Mouse (Mus musculus): ENCODE measurements around the gene Dapk3.
A peak's percentile ranks its signal among the peaks of the same experiment; 100 is the strongest.

Dapk3 gene

DNA sequence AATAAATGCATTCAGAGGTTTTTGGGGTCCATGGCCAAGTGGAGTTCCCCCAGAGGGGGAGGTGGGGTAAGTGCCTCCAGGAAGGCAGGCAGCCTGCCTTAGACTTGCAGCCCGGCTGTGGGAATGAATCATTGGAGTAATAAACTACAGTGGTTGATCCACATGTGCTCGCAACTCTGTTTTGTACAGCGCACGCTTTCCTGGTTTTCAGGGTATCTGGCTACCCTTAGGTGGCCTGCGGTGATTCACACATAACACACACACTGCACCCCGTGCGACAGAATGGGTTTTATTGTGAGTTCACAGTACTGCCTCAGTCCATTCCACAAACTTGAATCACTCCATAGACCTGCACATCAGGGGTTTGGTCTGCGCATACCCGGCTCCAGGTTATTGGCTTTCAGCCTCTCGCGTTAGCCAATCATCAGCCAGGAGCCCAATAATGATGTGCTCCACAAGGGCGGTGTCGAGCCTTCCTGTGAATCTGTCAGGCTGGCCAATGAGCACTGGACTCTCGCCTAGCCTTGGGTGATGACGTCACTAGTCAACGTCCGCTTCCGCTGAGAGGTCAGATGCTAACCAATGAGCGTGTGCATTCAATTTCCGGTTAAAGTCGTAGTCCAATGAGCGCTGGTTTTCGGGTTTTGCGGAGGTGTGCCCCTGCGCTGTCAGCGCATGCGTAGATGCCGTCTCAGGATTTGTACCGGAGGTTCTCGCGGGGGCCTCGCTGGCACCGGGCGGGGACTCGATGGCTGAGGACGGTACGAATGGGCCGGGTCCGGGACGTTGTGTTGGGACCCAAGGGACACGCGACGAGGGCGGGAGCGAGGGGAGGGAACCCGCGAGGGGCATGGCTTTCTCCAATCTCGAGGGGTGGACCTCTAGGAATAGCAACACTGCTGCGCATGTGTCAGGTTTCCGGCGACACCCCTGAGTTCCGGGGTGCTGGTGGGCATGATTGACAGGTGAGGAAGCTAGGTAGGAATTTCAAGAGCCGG, at the start of gene Dapk3:
Gene Dapk3 (plus strand): TSS at position 670 of the 998 bp plus-strand sequence.
- DNase-seq: peak; percentile 93

DNA sequence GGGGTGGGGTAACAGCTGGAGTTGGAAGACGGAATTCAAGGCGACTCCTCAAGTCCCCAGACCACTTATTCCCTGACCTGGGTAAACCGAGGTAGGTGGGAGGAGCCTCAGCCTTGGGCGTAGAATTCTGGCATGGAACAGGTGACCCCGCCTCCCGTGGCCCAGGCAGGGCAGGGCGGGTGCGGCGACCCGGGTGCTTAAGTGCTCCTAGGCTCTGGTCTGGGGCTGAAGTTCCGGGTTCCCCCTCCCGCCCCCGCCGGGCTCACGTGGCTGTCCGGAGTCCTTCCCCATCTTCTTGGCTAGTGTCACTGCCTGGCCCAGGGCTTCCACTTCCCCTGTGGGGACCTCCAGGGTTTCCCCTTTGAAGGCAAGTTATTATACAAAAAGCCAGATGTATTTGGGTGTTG, 48.6 kb upstream of the Dapk3 start:
- DNase-seq: no peak

DNA sequence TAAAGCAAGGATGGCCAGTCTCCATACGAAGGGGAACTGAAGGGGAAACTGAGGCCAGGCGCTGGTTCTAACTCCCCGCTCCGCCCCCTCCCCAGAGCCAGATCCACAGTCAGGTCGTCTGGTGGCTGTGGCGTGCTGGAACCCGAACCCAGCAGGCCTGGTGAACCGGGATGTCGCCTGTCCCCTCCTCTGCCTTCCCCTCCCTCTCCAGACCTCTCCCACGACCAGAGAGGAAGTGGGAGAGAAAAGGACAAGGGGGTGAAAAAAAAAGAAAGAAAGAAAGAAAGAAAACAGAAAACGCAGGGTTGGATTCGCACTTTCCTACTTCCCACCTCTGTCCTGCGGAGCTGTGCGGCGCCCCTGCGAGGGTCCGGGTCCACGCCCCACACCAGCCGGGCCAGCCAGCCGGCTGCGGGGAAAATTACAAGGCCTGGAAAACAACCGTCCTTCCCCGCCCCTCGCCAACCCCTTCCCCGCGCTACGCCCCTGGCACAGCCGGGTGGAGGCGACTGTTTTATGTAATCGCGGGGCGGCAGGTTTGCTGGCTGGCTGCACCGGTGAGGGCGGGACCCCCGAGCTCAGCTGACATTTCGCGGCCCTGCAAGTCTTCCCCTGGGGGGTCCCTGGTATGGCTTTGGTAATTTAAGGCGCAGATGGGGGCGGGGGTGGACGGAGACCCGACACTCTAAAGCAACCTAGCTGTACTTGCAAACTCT, 47.7 kb upstream of the Dapk3 start, which contains the start of gene Zbtb7a:
Gene Zbtb7a (plus strand): TSS at position 255 of the 716 bp plus-strand sequence.
- DNase-seq: peak; percentile 47

DNA sequence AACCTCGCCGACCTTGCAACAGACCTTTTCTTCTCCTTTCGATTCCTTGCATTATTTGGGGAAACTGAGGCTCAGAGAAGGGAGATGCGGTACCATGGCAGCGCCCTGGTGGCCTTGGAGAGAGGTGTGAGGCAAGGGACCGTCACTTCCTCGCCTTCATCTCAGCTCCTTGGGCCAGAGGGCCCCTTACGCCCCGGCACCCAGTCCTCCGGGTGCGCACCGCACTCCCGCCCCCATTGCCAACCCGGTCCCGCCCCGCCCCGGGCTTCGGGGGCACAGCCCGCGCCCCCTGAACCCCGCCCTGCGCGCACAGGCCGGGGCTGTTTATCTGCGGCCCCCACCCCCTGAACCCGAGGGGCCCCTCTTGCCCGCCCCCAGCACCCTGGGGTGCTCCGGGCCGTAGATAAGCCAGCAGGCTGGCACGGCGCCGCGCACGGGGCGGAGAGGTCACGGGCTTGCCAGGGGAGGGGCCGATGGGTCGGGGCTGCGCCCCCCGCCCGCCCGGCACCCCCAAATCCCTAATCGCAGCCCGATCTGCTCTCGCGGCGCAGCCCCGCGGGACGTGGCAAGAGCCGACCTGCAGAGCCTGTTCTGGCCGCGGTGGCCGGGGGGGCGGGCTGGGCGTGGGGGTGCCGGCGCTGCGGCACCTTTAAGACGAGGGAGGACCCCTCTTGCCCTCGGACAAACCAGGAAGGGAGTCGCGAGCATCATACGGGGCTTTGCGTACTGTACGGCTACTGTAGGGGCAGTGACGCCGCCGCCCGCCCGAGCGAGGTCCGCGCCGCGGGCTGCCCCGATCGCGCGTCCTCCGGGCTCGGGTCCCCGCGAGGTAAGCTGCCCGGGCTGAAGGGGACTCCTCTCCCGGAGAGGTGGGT, 46.7 kb upstream of the Dapk3 start:
- peak; percentile 70 for DNase-seq

DNA sequence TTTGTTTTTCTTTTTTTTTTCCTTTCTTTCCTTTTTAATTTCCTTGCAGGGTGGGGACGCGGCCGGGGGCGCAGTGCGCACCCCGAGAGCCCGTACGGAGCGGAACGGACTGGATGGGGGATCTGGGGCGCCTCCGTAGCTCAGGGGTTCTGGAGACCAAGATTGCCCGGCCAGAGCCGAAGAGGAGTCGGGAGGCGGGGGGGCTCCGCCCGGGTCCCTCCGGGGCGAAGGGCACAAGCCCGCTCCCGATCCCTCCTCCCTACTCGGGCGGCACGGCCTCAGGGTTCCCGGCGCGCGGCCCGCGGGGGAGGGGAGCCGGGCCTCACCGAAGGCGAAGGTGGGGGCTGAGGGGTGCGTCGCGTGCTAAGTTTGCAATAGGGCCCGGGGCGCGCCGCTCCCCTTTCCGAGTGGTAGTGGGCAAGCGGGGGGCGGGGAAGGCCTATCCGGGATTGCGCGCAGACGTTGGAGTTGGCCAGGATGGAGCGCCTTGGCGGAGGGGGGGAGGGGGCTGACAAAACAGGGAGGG, 46.0 kb upstream of the Dapk3 start:
- peak; percentile 91 for DNase-seq

DNA sequence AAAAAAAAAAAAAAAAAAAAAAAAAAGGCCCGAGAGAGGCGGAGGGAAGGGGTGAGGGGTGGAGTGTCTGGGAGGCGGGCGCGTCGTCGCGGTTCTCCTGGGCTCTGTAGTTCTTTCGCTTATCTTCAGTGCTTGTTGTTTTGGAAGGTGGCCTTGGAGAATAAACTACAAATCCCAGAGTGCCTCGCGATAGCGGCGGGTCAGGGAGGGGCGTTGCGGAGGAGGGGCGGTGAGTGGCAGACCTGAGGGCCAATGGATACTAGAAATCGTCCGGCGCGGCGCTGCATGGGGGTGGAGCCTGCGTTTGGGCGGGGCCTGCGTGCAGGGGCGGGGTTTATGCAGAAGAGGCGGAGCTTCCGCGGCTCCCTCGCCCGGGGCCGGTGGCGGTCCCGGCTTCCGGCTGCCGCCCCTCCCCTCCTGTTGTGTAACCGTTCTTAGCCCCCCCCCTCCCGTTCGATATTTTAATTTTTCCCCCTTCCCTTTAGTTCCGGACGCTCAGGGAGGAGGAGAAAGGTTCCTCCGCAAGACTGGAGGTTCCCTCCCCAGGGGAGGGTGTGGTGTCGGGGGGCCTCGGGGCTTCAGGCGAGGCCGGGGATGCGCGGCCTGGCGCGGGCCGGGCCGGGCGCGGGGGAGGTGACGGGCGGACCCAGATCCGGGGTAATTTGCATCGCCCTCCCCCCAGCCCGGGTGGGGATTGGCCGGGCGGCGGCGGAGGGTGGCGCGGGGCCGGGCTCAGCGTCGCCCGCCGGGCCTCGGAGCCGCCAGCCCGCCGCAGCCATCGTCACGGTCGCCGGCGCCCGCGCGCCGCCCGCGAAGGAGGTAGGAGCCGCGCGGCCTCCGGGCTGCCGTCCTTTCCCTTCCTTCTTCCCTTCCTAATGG, 45.3 kb upstream of the Dapk3 start:
- peak; percentile 100 for DNase-seq

DNA sequence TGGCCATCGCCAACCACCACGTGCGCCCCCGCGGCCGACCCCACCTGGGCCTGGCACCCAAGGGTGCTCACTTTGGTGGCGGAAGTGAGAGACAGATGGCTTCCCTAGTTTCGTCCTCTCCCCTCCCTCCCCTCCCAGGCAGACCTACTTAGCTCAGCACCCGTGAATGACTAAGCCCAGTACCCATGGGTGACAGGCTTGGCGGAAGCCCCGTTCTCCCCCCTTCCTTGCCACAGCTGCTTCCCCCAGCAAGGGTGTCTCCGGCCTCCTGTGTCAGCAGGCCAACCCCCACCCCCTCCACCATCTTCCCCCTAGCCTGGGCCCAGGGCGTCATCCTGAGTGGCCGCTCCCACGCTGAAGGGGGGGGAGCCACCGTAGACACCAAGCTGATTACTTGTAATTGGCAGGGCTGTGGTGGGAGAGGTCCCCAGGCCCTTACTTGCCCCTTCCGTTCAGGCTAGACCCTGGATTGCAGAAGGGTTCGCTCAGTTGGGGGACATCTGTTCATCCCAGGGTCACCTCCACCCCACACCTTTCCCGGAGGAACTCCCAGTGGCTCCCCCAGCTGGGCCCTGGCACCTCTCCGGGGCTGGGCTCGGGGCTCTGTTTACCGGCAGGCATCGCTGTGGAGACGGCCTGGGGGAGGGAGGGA, 44.5 kb upstream of the Dapk3 start:
- DNase-seq: peak; percentile 42

DNA sequence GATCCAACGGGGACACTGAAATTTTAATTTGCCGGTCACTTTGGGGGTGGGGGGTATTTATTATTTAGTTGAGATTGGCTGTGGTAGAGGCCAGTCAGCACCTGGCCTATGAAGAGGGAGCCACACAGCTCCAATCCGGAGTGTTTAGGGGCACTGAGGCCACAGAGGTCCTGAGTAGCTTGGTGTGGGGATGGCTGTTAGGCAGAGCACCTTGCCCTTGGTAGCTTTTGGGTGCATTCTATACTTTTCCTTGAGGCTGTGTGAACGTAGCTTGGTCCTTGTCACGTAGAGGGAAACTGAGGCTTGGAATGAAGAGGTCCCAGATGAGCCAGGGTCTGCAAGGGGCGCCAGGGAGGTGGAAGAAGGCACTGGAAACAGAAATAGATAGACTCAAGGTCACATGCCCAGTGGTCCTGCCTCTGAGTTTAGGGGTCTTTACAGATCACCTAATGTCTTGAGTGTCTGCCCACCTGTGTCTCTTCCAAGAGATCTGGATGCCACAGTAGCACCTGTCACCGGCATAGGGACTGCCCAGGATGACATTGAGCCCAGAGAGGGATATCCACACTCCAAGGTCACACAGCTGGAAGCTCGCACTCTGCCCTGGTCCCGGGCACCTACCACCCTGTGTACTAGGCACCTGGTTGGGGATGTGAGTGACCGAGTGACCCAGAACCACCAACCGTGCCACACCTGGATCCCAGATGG, 43.8 kb upstream of the Dapk3 start:
- DNase-seq: no peak

DNA sequence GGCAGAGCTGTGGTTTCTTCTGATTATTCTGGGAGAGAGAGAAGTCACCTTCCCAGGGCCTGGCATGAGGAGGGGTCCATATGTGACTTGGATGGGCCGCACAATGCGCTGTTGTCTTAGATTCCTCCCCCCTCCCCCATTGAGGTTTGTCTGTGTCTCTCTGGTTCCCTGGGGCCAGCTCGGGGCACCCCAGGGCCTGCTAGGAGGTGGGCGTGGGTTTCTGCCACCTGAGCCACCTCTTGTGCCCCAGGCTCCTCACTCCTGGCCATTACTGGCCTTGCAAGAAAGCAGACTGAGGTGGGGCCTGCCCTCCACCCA, 43.3 kb upstream of the Dapk3 start:
- no peak for DNase-seq

DNA sequence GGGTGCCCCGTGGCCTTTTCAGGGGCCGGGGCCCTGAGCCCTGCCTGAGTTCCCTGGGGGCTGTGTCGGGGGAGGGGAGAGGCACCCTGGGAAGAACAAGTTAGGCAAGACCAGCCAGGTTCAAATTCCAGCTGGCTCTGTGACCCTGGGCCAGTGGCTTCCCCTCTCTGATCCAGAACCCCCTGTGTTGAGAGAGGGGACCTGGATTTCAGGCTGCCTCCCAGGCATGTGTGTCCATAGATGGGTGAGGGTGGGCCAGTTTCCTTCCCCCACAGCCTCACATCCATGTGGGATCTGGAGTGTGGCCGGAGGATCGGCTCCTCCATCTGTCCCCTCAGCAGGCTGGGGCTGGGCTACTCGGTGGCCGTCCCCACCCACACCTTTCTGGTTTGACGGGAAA, 42.8 kb upstream of the Dapk3 start:
- DNase-seq: no peak

DNA sequence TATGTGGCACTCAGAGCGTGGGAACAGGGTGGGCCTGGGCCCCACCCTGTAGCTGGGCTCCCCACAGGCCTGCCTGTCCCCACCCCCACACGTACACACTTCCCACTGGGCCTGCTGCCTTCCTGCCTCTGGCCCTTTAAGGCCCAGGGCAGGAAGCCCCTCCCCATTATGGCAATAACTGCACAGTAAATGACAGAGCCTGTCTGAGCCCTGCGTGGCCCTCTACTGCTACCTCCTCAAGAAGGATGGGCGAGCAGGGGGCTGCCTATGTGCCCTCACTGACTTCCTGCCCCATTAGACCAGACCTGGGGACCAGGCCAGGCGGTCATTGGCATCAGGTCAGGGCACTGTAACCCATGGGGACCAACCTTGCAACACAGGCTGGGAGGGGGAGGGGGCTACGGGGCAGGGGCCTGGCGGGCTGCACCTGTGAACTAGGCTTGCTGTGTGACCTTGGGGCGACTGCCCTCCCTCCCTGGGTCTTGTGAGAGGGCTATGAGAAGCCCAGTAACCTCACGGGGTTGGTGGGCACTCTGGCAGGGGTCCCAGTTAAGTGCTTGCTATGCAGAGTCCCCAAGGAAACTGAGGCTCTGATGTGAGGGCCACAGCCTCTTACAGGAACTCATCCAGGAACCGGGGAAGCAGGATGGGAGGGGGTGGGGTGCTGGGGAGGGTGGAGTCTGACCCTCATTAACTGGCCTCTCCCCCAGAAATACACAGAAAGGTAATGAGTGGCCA, 41.9 kb upstream of the Dapk3 start:
- no peak for DNase-seq

DNA sequence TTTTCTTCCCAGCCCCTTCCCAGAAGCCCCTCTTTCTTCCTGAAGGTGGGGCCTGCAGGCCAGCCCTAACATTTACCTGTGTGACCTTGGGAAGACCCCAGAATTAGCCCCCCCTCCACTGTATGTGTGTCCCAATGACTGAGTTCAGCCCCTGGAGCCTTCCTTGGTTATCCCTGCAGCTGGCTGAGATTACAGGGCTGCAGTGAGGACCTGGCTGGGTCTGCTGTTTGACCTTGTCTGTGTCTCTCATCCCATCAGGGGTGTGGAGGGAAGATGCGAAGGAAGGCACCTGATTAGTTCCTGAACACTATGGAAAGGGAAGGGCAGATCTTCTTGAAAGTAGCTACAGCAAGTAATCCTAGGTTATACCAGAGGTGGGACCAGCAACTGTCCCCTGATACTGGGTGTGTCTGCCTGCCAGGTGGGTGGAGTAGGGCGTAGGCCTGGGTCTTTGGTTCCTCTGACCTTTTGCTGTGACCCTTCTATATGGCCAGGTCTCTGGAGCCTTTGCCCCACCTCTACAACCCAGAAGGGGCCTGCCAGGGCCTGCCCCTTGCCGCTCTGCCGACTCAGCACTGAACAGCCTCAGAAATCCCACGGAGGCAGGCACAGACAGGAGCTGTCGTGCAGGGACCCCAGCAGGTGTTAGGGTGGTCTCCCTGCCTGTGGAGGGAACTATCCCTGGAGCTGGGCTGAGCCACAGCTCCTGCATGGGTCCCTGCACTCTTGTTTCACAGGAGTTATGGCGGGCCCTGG, 41.2 kb upstream of the Dapk3 start:
- DNase-seq: no peak

DNA sequence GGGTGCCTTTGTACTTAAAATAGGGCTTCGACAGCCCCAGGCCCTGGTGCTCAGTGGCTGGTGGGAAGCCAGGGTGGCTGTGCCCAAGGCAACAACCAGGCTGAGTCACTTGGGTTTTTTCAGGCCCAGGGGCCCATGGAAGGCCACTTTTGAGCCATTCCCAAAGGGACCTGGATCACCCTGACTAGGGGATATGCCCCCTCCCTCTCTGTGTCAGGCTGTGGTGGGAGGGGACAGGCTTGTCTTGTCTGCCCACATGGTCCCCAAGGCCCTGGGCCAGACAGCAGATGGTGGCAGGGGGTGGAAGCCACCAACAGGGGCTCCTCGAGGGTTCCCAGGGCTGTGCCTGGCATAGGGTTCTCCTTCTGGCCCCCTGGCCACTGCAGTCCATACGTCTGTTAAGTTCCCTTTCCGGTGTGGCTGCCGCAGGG, 40.2 kb upstream of the Dapk3 start:
- DNase-seq: no peak

DNA sequence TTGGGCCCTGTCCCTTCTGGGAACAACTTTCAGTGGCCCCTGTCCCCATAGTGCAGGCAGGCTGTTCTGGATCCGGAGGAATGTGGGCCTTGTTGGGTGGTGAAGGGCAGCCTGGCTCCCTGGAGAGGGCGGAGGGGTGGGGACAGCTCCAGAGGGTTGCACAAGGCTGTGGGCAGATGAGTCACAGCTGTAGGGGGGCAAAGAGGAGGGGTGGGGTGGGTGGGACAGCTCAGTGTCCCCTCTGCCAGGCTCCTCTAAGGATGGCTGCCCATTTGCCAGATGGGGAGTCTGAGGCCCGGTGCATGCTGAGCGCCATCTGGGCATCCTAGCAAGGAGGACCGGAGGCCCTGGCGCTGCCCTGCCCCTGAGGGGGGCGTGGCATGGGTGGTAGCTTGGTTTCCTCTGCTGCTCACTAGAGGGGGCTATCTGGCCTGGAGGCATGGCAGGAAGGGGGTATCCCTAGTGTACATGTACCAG, 39.6 kb upstream of the Dapk3 start:
- DNase-seq: no peak

DNA sequence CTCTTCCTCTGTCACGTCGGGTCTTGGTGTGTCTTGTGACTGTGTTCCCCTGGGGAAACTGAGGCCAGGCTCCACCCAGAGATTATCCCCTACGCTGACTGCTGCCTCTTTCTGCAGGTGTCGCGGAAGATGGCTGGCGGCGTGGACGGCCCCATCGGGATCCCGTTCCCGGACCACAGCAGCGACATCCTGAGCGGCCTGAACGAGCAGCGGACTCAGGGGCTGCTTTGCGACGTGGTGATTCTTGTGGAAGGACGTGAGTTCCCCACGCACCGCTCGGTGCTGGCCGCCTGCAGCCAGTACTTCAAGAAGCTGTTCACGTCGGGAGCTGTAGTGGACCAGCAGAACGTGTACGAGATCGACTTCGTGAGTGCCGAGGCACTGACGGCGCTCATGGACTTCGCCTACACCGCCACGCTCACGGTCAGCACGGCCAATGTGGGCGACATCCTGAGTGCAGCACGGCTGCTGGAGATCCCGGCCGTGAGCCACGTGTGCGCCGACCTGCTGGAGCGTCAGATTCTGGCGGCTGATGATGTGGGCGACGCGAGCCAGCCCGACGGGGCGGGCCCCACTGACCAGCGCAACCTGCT, 38.9 kb upstream of the Dapk3 start:
- DNase-seq: no peak

DNA sequence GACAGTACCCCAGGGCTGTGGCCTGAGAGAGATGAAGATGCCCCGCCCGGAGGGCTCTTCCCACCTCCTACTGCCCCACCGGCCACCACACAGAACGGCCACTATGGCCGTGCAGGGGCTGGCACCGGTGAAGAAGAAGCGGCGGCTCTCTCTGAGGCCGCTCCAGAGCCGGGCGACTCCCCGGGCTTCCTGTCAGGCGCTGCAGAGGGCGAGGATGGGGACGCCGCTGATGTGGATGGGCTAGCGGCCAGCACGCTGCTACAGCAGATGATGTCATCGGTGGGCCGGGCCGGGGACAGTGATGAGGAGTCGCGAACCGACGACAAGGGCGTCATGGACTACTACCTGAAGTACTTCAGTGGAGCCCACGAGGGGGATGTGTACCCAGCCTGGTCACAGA, 38.1 kb upstream of the Dapk3 start:
- no peak for DNase-seq

DNA sequence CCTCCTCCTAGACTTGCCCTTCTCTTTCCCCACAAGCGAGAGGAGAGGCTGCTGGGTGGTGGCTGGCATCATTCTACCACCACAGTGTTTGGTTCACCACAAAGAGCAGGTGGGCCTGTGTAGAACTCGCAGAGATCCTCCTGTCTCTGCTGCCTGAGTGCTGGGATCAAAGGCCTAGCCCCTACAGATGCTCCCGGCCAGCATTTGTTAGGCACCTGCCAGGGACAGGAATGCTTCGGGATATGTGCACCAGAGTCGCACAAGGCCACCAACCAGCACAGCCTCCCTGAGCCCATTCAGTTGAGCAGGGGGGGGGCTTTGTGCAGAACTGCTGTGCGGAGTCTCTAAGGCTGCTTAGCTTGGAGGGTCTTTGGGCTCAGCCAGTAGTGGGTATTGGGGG, 37.5 kb upstream of the Dapk3 start:
- DNase-seq: no peak

DNA sequence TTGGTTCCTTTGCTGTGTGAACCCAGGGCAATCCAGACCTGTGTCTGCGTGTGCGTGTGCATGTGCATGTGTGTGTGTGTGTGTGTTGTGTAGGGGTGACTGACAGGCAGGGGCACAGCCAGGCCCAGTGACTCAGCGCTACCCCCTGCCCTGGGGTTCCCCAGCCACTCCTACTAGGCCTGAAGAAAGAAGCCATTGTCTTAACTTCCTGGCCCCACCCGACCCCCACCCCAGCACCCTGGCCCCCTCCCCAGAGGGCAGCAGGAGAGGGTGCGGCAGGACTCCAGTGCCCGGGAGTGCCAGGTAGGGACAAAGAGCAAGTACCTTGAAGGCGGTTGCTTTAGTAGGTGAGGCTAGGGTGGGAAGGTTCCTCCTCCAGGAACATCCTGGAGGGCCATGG, 37.0 kb upstream of the Dapk3 start:
- no peak for DNase-seq
